Mouse (Mus musculus) erythroblast, adult 5-6 weeks (primary cell): Measurements from ENCODE around the gene Surf1. TPM values are rescaled to one million over a fixed set of nuclear protein-coding genes. Genes with fewer than 3 reads are reported as not detected.

ENCODE experiments used
- ATAC-seq: replicated peaks from 2 replicates; pipeline ENCODE4 v1.8.0; 2016; ENCODE audit warnings: moderate number of reproducible peaks, mild to moderate bottlenecking, moderate TSS enrichment, inconsistent platforms; ENCODE audit not compliant: poor library complexity, low FRiP score, severe bottlenecking
- total RNA-seq, 2 experiments: library from RNA; stranded (forward) in 1 of 2; stranded (reverse) in 1 of 2; fragments of 150-400 nt in 1 of 2; fragments of 200-764, 138-1000 nt in 1 of 2; gene quantifications; 2 replicates each; pipeline versions ENCODE4 v1.2.3 to v1.2.4; 2015 to 2017; ENCODE audit warnings: low replicate concordance in 2 of 2

Gene Surf1
- total RNA-seq (2015; ENCODE audit: low replicate concordance) (9.6 and 34.7 TPM in 2 replicates), total RNA-seq (2017; ENCODE audit: low replicate concordance) (17.5 and 20.1 TPM in 2 replicates)

- peak; percentile 85 for ATAC-seq
These were observed at the start of gene Surf1, which contains the start of gene Surf2 for GRCm38 (mm10) chr2:26915927-26916728. TSS of gene Surf1 (minus strand) at chr2:26916530. TSS of gene Surf2 (plus strand) at chr2:26916367.

- ATAC-seq, result peak; percentile 16; the same call in 1 of the 2 replicates
These were observed 48.5 kb upstream of the Surf1 start for GRCm38 (mm10) chr2:26964724-26965370.

GRCm38 (mm10) chr2:26963923-26964723, 47.8 kb upstream of the Surf1 start, which contains the start of gene Rexo4:
TSS of gene Rexo4 (minus strand) at chr2:26964386.
- ATAC-seq, result peak; percentile 93

DNA sequence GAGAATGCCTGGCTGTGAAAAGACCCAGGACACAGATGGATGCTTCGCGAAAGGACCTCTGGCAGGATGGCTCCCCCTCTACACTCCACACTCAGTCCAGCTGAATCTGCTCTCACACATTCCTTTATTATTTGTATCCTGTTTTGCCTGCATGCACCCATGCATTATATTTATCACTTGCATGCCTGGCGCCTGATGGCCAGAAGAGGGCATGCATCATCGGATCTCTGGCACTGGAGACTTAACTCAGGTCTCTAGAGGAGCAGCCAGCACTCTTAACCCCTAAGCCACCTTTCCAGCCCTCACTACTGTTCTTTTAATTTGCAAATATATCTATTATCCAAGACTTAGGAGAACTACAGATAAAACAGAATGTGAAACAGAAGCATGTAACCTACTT, 44.4 kb upstream of the Surf1 start:
- no peak for ATAC-seq

DNA sequence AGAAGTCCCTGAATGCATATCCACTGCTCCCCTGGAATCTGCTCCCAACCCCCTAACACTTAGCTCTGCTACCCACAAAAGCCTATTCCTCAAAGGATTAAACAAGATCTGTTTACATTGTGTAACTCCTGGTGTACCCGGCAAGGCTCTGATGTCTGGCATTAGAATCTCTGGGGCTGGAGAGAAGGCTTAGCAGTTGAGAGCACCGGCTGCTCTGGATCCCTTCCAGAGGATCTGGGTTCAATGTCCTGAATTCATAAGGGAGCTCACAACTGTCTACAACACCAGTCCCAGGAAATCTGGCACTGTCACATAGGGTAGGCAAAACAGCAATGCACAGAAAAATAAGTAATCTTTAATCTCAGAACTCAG, 41.1 kb upstream of the Surf1 start:
- no peak for ATAC-seq

DNA sequence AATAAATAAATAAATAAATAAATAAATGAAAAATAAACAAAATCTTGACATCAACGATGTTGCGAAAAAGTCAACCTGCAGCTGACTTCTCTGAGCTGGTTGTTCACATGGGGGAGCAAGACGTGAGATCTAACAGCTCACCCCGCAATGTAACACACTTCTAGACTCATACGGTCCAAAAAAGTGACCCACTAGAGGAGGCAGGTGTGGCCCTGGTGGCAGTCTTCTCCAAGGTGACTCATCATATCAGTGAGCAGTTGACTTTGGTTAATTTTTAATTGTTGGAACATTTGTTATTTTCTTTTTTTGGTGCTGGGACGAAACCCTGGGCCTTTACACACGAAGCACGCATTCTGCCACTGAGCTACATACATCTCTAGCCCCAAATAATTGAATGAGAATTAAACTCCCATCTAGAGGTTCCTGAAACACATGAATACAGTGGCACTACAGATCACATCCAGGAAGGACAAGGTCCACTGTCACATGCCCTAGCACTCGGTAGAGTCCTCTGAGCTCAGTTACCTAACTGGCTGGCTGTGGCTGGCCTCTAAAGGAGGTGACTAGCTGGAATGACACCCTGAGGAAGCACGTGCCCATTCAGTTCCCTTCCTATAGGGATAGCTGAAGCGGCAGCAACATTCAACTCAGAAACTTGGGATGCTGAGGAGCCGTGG, 40.6 kb upstream of the Surf1 start:
- no peak for ATAC-seq

DNA sequence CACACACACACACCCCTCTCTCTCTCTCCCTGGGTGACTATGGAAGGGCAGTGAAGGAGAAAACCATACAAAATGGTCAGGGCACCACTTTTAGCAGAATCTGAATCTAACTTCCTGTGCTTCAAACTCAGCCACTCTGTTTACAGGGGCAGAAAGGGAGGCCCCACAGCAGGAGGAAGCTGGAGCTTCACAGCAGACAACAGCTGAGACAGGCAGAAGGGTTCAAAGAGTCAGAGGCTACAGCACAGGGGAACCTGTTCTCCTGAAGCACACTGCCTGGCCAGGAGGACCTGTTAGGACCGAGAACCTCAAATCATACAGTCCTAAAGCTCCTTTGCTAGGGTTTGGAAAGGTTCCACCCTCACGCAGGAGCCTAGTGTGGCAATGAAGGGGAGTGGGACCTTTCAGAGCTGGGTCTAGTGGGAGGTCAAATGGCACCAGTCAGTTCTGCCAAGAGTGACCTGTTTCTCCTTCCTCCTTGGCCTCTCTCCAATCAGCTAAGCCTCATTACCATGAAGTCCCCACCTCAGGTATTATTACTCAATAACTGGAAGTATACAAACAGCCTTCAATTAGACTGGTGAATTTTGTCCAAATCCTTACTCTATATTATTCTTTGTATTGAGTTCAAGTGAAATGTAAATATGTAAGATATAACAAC, 38.5 kb upstream of the Surf1 start:
- no peak for ATAC-seq

GRCm38 (mm10) chr2:26952866-26953265, 36.5 kb upstream of the Surf1 start:
- ATAC-seq, result no peak

DNA sequence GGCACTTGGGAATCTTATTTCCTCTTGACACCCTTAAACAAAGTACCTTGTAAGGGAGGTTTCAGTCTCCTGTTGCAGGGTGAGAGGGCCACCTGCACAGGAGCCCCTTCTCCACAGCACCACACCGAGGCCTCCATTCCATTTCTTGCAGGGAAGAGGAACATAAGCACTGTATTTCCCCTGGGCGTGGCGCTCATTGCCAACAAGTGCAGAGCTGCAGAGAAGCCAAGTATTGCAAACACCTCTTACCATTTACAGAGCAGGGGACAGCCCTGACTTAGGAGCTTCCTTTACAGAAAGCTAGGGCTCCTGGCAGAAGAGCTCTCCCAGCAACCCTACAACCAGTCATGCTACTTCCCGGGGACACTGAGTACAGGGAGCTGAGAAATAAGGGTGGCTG, 35.9 kb upstream of the Surf1 start:
- ATAC-seq, result no peak

- ATAC-seq, result no peak
These were observed 35.1 kb upstream of the Surf1 start for GRCm38 (mm10) chr2:26951346-26951905.

DNA sequence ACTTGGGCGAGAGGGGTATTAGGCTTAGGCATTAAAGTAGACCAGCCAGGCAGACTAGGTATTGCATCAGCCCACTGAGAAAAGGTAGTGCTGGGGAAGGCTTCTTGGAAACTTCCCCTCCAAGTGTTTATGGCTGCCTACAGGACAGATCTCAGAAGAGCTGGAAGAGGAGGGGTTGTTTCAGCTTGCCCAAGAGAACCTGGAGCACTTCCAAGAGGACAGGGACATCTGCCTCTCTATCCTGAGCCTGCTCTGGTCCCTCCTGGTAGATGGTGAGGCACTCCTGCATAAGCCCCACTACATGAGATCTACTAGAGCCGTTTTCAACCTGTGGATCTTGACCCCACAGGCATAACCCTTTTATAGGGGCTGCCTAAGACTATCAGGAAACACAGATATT, 34.1 kb upstream of the Surf1 start:
- no peak for ATAC-seq

GRCm38 (mm10) chr2:26943253-26943652, 26.9 kb upstream of the Surf1 start:
- ATAC-seq, result no peak

DNA sequence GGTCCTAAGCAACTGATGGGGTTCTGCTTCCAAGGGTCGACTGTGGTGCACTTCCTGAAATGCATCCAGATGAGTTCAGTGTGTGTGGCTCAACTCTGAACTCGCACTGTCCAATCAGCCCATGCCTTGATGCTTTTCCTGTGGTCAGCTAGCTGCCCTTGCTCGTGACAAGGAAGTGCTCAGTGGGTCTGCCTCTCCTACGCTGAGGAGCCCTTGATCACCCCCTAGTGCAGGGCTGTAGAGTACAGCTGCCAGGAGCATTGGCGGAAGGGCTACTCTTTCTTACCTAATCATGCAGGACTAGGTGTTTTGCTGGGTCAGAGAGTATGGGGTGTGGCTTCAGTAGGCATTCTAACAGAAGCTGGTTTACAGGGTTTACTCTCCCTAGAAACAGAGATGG, 25.2 kb upstream of the Surf1 start:
- ATAC-seq, result no peak

DNA sequence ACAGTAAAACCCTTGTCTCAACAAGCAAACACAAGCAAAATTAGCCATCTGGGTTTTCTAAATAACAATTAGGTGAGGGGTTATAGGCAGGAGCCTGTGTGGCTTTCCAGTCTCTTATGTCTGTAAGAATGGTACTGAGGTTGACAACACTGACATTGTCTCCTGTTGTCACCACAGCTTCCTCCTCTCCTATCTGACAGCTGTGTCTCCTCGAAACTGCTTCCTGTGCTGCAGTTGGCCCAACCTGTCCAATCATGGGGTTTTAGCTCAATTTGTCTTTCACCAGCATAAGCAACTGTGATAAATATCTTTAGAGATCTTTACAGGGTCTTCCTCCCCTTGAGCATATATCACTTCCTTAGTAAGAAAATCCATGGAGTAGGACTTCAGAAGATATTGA, 20.1 kb upstream of the Surf1 start:
- no peak for ATAC-seq

GRCm38 (mm10) chr2:26935286-26935685, 19.0 kb upstream of the Surf1 start:
- ATAC-seq, result no peak

- ATAC-seq, result peak; percentile 87
These were observed 17.1 kb upstream of the Surf1 start, which contains the start of the genes Surf4 and Stkld1 for GRCm38 (mm10) chr2:26933304-26934055. TSS of gene Surf4 (minus strand) at chr2:26933928. TSS of gene Stkld1 (plus strand) at chr2:26934047.

DNA sequence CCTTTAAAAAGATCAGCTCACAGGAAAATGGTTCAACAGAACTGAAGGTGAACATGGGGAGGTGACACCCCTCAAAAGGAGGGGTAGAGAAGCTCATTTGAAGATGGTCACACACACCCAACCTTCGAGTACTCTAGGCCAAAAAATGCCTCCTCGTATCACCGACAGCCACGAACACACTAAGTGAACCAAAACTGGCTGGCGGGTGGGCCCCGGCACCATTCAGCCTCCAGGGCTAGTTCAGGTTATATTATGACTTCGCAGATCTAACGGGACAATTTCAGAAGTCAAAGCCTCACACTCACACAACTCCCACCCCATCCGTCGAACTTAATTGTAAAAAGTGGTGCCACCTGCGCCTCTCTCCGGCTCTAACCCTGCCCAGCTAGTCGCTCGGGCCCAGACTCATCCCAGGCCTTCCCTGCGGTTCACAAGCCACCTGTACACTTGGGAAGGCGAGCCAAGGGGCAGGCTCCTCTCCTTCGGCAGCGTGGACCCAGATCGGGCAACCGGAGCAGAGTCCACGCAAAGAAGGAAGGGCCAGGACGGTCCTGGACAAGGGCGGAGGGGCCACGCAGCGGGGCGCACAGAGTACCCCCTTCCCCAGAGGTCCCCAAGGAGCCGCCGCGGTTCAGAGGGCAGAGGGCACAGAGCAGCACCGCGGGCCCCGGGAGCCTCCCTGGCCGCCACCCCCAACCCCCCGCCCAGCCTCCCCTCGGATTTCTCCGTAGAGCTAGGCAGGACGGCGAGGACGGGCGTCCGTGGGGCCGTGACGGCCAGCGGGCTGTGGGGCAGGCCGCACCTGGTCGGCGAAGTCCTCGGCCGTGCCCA, 16.4 kb upstream of the Surf1 start:
- ATAC-seq, result peak; percentile 33
